Mouse (Mus musculus) embryonic fibroblast, embryonic 13.5 days (primary cell): ENCODE results near the gene Tesmin.

ENCODE experiments used
- CTCF ChIP-seq: IDR thresholded peaks from 2 replicates; pipeline ENCODE4 v1.5.1; 2011; ENCODE audit warnings: mild to moderate bottlenecking, control low read depth, low read length, moderate library complexity, borderline replicate concordance; ENCODE audit not compliant: insufficient read depth
- POLR2A ChIP-seq: IDR thresholded peaks from 2 replicates; pipeline ENCODE4 v1.6.1; 2011; ENCODE audit warnings: low read depth, mild to moderate bottlenecking, control low read depth, low read length, moderate library complexity

- TF ChIP-seq POLR2A = no peak
- no peak for TF ChIP-seq CTCF
Measured at GRCm38 (mm10) chr19:3376966-3377715, 11.5 kb upstream of the Tesmin start.
